Mouse (Mus musculus) MEL (cell line): ENCODE results near the gene Fam78b. TPM values are rescaled to one million over a fixed set of nuclear protein-coding genes. Genes with fewer than 3 reads are reported as not detected.

Experiments used
- DNase-seq: peaks from one replicate; pipeline ENCODE4 v3.0.0; 2011; ENCODE audit warnings: low read depth, low spot score
- H3K27ac ChIP-seq: 2 replicates; pipeline ENCODE4 v1.5.1; 2012; ENCODE audit warnings: low read depth, mild to moderate bottlenecking, control low read depth, low read length, moderate library complexity; ENCODE audit not compliant: control insufficient read depth
- H3K27me3 ChIP-seq, 2 experiments: fragments of 150-350 bp in 1 of 2; sonication (generic) in 1 of 2; 2 replicates each; pipeline ENCODE4 v1.6.1; 2012; ENCODE audit warnings: low read length in 2 of 2, mild to moderate bottlenecking in 2 of 2, improper control_type of control experiment in 1 of 2, moderate library complexity in 1 of 2; ENCODE audit not compliant: insufficient read depth in 2 of 2, control insufficient read depth in 1 of 2
- H3K36me3 ChIP-seq, 2 experiments: 2 replicates each; pipeline ENCODE4 v1.6.1; 2012 to 2014; ENCODE audit warnings: low read length in 2 of 2, improper control_type of control experiment in 1 of 2, inconsistent platforms in 1 of 2, mild to moderate bottlenecking in 1 of 2; ENCODE audit not compliant: insufficient read depth in 2 of 2, control insufficient read depth in 1 of 2
- H3K4me1 ChIP-seq, 2 experiments: fragments of 150-350 bp in 1 of 2; sonication (generic) in 1 of 2; 2 replicates each; pipeline ENCODE4 v1.6.1; 2012; ENCODE audit warnings: low read length in 2 of 2, improper control_type of control experiment in 1 of 2, mild to moderate bottlenecking in 1 of 2; ENCODE audit not compliant: insufficient read depth in 2 of 2, control insufficient read depth in 1 of 2
- H3K4me3 ChIP-seq, 2 experiments: fragments of 150-350 bp in 1 of 2; sonication (generic) in 1 of 2; 2 replicates each; pipeline ENCODE4 v1.5.1; 2012; ENCODE audit warnings: low read depth in 2 of 2, low read length in 2 of 2, mild to moderate bottlenecking in 2 of 2, moderate library complexity in 2 of 2, control low read depth in 1 of 2, improper control_type of control experiment in 1 of 2; ENCODE audit not compliant: control insufficient read depth in 1 of 2, insufficient read depth in 1 of 2
- H3K79me2 ChIP-seq: 2 replicates; pipeline ENCODE4 v1.6.1; 2012; ENCODE audit warnings: mild to moderate bottlenecking, low read length, moderate library complexity; ENCODE audit not compliant: control insufficient read depth, poor library complexity, insufficient read depth
- H3K9ac ChIP-seq: 2 replicates; pipeline ENCODE4 v1.6.1; 2012; ENCODE audit warnings: low read depth, mild to moderate bottlenecking, control low read depth, low read length, moderate library complexity; ENCODE audit not compliant: control insufficient read depth, poor library complexity, severe bottlenecking
- H3K9me3 ChIP-seq: fragments of 150-350 bp; sonication (generic); replicated peaks from 2 replicates; pipeline ENCODE4 v1.6.1; 2012; ENCODE audit warnings: mild to moderate bottlenecking, low read length, improper control_type of control experiment, moderate library complexity; ENCODE audit not compliant: insufficient read depth
- BHLHE40 ChIP-seq: IDR thresholded peaks from 2 replicates; pipeline ENCODE4 v1.6.1; 2012; ENCODE audit warnings: low read depth, mild to moderate bottlenecking, inconsistent platforms, low read length, improper control_type of control experiment, borderline replicate concordance
- CHD2 ChIP-seq: IDR thresholded peaks from 2 replicates; pipeline ENCODE4 v1.6.1; 2011; ENCODE audit warnings: low read length, improper control_type of control experiment
- CTCF ChIP-seq, 3 experiments: IDR thresholded peaks in 2 of 3; conservative IDR thresholded peaks in 1 of 3; 2 replicates each; pipeline ENCODE4 v1.5.1; 2011 to 2012; ENCODE audit warnings: low read length in 3 of 3, low read depth in 2 of 3, mild to moderate bottlenecking in 2 of 3, improper control_type of control experiment in 1 of 3, inconsistent platforms in 1 of 3, mixed read lengths in 1 of 3, moderate library complexity in 1 of 3; ENCODE audit not compliant: control insufficient read depth in 1 of 3, insufficient read depth in 1 of 3, poor library complexity in 1 of 3, severe bottlenecking in 1 of 3
- ELF1 ChIP-seq: IDR thresholded peaks from 2 replicates; pipeline ENCODE4 v1.6.1; 2014; ENCODE audit warnings: low read depth, mild to moderate bottlenecking, inconsistent platforms, low read length, improper control_type of control experiment, moderate library complexity
- GABPA ChIP-seq: IDR thresholded peaks from 2 replicates; pipeline ENCODE4 v1.6.1; 2012; ENCODE audit warnings: low read depth, mild to moderate bottlenecking, inconsistent platforms, low read length, improper control_type of control experiment, moderate library complexity
- HCFC1 ChIP-seq: IDR thresholded peaks from 2 replicates; pipeline ENCODE4 v1.6.1; 2012; ENCODE audit warnings: low read depth, mild to moderate bottlenecking, inconsistent platforms, low read length, improper control_type of control experiment, moderate library complexity
- KAT2A ChIP-seq: conservative IDR thresholded peaks from 2 replicates; pipeline ENCODE4 v1.6.1; 2012; ENCODE audit warnings: low read depth, low read length, improper control_type of control experiment, inconsistent platforms
- MAFK ChIP-seq: IDR thresholded peaks from 2 replicates; pipeline ENCODE4 v1.6.1; 2011; ENCODE audit warnings: low read depth, mild to moderate bottlenecking, low read length, improper control_type of control experiment, borderline replicate concordance
- MAX ChIP-seq: IDR thresholded peaks from 2 replicates; pipeline ENCODE4 v1.6.1; 2011; ENCODE audit warnings: low read length, improper control_type of control experiment
- MXI1 ChIP-seq: IDR thresholded peaks from 2 replicates; pipeline ENCODE4 v1.6.1; 2011; ENCODE audit warnings: mild to moderate bottlenecking, low read depth, low read length, improper control_type of control experiment
- MYB ChIP-seq: IDR thresholded peaks from 2 replicates; pipeline ENCODE4 v1.6.1; 2011; ENCODE audit warnings: mild to moderate bottlenecking, low read depth, low read length, improper control_type of control experiment
- MYC ChIP-seq: IDR thresholded peaks from 2 replicates; pipeline ENCODE4 v1.6.1; 2011; ENCODE audit warnings: low read depth, mild to moderate bottlenecking, low read length, improper control_type of control experiment, moderate library complexity
- POLR2AphosphoS2 ChIP-seq: IDR thresholded peaks from 2 replicates; pipeline ENCODE4 v1.6.1; 2011; ENCODE audit warnings: low read length, improper control_type of control experiment
- RAD21 ChIP-seq: IDR thresholded peaks from 2 replicates; pipeline ENCODE4 v1.6.1; 2011; ENCODE audit warnings: mild to moderate bottlenecking, low read depth, low read length, improper control_type of control experiment
- SIN3A ChIP-seq: IDR thresholded peaks from 2 replicates; pipeline ENCODE4 v1.6.1; 2012; ENCODE audit warnings: low read length, improper control_type of control experiment, inconsistent platforms
- SMC3 ChIP-seq: IDR thresholded peaks from 2 replicates; pipeline ENCODE4 v1.6.1; 2011; ENCODE audit warnings: low read depth, low read length, improper control_type of control experiment
- TAL1 ChIP-seq: IDR thresholded peaks from 2 replicates; pipeline ENCODE4 v1.6.1; 2012; ENCODE audit warnings: mild to moderate bottlenecking, inconsistent platforms, low read length, moderate library complexity, mixed read lengths
- TBP ChIP-seq: IDR thresholded peaks from 2 replicates; pipeline ENCODE4 v1.8.0; 2011; ENCODE audit warnings: low read depth, low read length, improper control_type of control experiment
- TCF12 ChIP-seq: IDR thresholded peaks from 2 replicates; pipeline ENCODE4 v1.6.1; 2014; ENCODE audit warnings: low read depth, mild to moderate bottlenecking, inconsistent platforms, low read length, improper control_type of control experiment, moderate library complexity
- USF1 ChIP-seq: IDR thresholded peaks from 2 replicates; pipeline ENCODE4 v1.6.1; 2014; ENCODE audit warnings: low read depth, mild to moderate bottlenecking, inconsistent platforms, low read length, improper control_type of control experiment, moderate library complexity
- USF2 ChIP-seq, 2 experiments: IDR thresholded peaks; 2 replicates each; pipeline ENCODE4 v1.6.1; 2011 to 2012; ENCODE audit warnings: improper control_type of control experiment in 2 of 2, low read length in 2 of 2, borderline replicate concordance in 1 of 2, inconsistent platforms in 1 of 2, low read depth in 1 of 2, mild to moderate bottlenecking in 1 of 2; ENCODE audit not compliant: insufficient read depth in 1 of 2
- ZMIZ1 ChIP-seq: IDR thresholded peaks from 2 replicates; pipeline ENCODE4 v1.6.1; 2012; ENCODE audit warnings: low read depth, mild to moderate bottlenecking, inconsistent platforms, low read length, improper control_type of control experiment, moderate library complexity
- ZNF384 ChIP-seq: IDR thresholded peaks from 2 replicates; pipeline ENCODE4 v1.6.1; 2012; ENCODE audit warnings: low read depth, mild to moderate bottlenecking, inconsistent platforms, low read length, improper control_type of control experiment
- polyA plus RNA-seq, 2 experiments: library from polyadenylated mRNA; stranded (reverse) in 1 of 2; unstranded in 1 of 2; fragments of >175 nt in 1 of 2; fragments of >200 nt in 1 of 2; gene quantifications; 2 replicates each; pipeline versions ENCODE4 v1.2.1 to v1.2.4; 2012; ENCODE audit warnings: low replicate concordance in 2 of 2, low read depth in 1 of 2; ENCODE audit not compliant: insufficient read length in 2 of 2, insufficient read depth in 1 of 2, missing spikeins in 1 of 2
- total RNA-seq: library from RNA; depleted of rRNA; stranded (reverse); fragments of 300-350 nt; gene quantifications from 2 replicates; pipeline ENCODE4 v1.2.3, GENCODE M21; 2012

The Fam78b gene
- total and polyA plus RNA-seq, 3 experiments = not detected

- Histone ChIP-seq H3K9me3 (no peaks in the 10 kb centered on the region), H3K27me3 (no peaks in the 10 kb centered on the region), H3K9ac (no peak overlapping the region), H3K4me3 (no peak overlapping the region), H3K79me2 (no peaks in the 10 kb centered on the region), H3K4me1 (no peaks in the 10 kb centered on the region), H3K27ac (no peak overlapping the region), H3K36me3 (no peaks in the 10 kb centered on the region)
- TF ChIP-seq TCF12 (no peak), MYB (no peak)
- DNase-seq = no peak
Observed at GRCm38 (mm10) chr1:167090466-167090865, 89.2 kb downstream of the Fam78b start.

GRCm38 (mm10) chr1:167093551-167093950 is 92.3 kb downstream of the Fam78b start:
- TF ChIP-seq MAX (no peak), TCF12 (no peak), CHD2 (no peak), MAFK (no peak), MXI1 (no peak), MYC (no peak), ZNF384 (no peak), TAL1 (no peak), HCFC1 (no peak), ZMIZ1 (no peak)

DNA sequence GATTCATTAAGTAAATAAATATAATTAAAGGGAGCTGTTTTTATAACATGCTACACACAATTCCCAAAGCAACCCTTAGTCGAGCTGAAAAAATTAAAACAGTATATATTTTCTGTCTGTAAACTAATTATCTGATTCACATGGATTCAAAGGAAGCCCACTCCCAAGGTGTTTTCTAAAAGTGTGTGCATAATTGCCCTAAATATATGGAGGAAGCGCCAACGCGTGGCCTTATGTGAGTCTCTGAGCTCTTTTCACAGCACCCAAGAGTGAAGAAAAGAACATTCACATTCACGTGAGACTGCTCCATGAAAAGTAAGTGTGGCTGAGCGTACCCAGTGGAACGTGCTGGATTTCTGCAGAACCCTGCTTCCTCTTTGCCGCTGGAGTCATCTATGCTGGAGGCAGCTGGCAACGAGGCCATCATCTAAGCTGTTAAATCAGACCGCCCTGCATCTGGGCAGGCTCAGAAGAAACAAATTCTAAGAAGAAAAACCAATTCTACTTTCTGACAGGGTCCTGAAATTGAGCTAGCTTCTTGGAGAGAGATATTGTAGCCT is 93.5 kb downstream of the Fam78b start:
- DNase-seq = no peak
- Histone ChIP-seq H3K79me2 (no peaks in the 10 kb centered on the region), H3K4me1 (no peaks in the 10 kb centered on the region), H3K9me3 (no peaks in the 10 kb centered on the region), H3K9ac (no peak overlapping the region), H3K36me3 (no peaks in the 10 kb centered on the region), H3K27me3 (no peaks in the 10 kb centered on the region), H3K27ac (no peak overlapping the region), H3K4me3 (no peak overlapping the region)
- TF ChIP-seq RAD21 (no peak), MXI1 (no peak), SIN3A (no peak), TCF12 (no peak), GABPA (no peak), ELF1 (no peak), BHLHE40 (no peak), TAL1 (no peak), CTCF (IDR thresholded peaks at IDR 0.05 in 2 of 3, conservative IDR thresholded peaks at IDR 0.05 in 1 of 3; ENCODE audit: control insufficient read depth in 1 of 3, insufficient read depth in 1 of 3, low read depth in 2 of 3, low read length in 3 of 3, poor library complexity in 1 of 3, severe bottlenecking in 1 of 3) (no peak), ZMIZ1 (no peak), POLR2AphosphoS2 (no peak), SMC3 (no peak), USF2 (IDR thresholded peaks at IDR 0.05; ENCODE audit: borderline replicate concordance in 1 of 2, insufficient read depth in 1 of 2, low read depth in 1 of 2, low read length in 2 of 2) (no peak), KAT2A (no peak), USF1 (no peak), TBP (no peak)

More at GRCm38 (mm10) chr1:167093551-167093950, 92.3 kb downstream of the Fam78b start:
- no peak overlapping the region for H3K9ac ChIP-seq
- DNase-seq = no peak
- H3K27ac ChIP-seq = no peak overlapping the region
- H3K27me3 ChIP-seq = no peaks in the 10 kb centered on the region
- no peaks in the 10 kb centered on the region for H3K9me3 ChIP-seq
- no peaks in the 10 kb centered on the region for H3K36me3 ChIP-seq
- no peaks in the 10 kb centered on the region for H3K4me1 ChIP-seq
- H3K79me2 ChIP-seq = no peaks in the 10 kb centered on the region
- H3K4me3 ChIP-seq = no peak overlapping the region
